Mouse (Mus musculus) neutrophil, adult 65 days (primary cell): ENCODE results near the gene Esp24. TPM values are rescaled to one million over a fixed set of nuclear protein-coding genes. Genes with fewer than 3 reads are reported as not detected.

Source experiments
- total RNA-seq: library from RNA; stranded (reverse); gene quantifications from 2 replicates; pipeline ENCODE4 v1.2.4, GENCODE M21; 2023

Gene Esp24
- total RNA-seq: not detected in 2 replicates

DNA sequence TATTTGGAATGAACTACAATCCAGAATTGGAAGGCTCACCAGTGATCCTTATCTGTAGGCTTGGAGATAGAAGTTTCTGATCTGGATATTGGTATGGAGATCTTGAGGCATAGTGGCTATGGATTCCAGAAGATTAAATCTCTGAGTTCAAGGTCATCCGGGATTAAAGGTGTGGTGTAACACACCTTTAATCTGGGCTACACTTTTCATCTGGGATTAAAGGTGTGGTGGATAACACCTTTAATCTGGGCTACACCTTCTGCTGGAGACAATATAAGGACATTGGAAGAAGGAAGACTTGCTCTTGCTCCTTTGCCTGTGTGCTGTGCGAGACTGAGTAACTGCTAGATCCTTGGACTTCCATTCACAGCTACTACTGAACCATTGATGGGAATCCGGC lies at the start of gene Esp24:
Gene Esp24, plus strand, starts transcription at position 301 of the 400 bp plus-strand sequence.

DNA sequence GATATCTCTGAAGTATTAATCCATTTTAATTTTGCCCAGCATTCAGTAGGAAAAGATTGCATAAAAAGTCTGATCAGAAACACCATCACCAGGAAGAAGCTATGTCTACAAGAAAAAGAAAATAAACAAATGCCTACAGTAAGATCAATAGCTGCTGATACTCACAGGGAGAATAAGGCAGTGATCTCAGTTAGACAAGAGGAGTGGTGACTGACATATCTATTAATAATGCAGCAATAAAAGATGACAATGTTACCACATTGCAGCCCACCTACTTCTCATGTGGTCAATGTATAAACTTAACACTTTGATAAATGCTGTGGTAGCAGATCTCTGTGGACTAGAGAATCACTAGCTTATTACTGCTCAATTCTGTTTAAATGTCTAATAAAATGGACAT lies 6.7 kb downstream of the Esp24 start, which contains the start of gene Gm21903:
Gene Gm21903, minus strand, starts transcription at position 101 of the 400 bp plus-strand sequence.

DNA sequence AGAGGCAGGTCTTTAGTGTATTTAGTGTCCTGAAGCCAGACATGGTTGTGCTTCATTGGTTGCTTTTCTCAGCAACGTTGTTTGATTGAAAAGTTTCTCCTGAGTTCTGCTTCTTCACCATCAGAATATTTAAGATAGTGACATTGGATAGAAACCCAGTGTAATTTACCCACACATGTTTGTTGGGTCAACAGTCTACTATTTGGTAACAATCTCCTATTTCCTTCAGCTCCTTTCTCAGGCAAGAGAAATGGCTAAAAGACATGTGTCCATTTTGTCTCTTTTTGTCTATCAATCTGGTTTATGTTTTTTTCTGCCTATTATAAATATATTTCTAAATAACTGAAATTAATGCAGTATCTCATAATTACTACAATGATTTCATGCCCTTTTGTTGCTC lies 40.4 kb downstream of the Esp24 start, which contains the start of gene Esp23:
Gene Esp23, minus strand, starts transcription at position 101 of the 400 bp plus-strand sequence.

Other genes starting within 250 kb of the Esp24 start
- gene Gm21903, start 6.6 kb downstream of the Esp24 start, total RNA-seq: not detected in 2 replicates
- gene Esp23, start 40.3 kb downstream of the Esp24 start, total RNA-seq: not detected in 2 replicates
- not detected in 2 replicates for gene Esp22, start 58.6 kb downstream of the Esp24 start, total RNA-seq